Mouse (Mus musculus) cerebral cortex, adult 2 months (tissue): Measurements from ENCODE around the gene Bcl11a.

Experiments used
- WGBS: fragments of 180-500 bp; shearing (Covaris S2); methylation state at CpG from one replicate; pipeline ENCODE4 v1.1.7; 2018; 5-methylcytosine and 5-hydroxymethylcytosine counted together

Gene Bcl11a

DNA sequence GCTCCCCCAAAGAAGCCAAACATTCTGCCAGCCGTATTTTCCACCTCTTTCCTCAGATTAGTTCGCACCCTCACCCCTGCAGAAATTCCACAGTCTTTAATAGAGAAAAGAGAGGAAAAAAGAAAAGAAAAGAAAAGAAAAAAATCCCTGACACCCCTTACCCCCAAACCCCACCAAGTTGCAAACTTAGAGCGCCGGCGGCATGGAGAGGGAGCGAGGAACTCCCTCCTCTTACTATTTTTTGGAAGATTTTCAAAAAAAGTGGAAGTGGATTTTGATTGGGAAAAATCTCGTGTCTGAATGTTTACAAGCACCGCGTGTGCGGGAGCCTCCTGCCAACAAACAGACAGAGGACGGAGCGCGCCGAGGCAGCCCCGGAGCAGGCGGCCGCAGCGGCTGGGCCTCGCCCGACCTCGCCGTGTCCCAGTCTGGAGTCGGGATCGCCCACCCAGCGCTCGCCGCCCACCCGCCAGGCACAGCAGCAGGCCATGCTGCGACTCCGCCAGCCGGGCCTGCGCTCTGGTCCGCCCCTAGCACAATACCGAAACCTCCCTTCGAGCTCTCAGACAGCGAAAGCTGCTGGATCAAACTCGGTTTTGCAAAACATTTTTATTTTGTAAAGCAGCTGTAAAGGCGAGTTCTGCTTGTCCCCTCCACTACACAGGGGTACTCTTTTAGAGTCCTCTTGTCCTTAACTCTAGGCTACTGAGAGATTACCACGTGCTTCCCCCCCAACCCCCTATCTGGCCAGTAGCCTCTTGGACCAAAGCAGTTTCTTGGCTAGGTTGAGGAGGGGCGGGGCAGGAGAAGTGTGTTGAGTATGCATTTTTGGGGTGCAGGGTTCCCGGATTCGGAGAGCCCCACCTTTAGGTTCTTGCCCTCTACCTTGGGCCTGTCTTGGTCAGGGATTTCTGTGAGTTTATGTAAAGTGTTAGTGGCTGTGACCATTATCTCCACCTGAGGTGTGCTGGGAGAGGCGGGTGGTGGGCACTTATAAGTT, 1.8 kb downstream of the Bcl11a start:
- under 1% methylated on average over 43 of the region's 43 CpGs for WGBS

DNA sequence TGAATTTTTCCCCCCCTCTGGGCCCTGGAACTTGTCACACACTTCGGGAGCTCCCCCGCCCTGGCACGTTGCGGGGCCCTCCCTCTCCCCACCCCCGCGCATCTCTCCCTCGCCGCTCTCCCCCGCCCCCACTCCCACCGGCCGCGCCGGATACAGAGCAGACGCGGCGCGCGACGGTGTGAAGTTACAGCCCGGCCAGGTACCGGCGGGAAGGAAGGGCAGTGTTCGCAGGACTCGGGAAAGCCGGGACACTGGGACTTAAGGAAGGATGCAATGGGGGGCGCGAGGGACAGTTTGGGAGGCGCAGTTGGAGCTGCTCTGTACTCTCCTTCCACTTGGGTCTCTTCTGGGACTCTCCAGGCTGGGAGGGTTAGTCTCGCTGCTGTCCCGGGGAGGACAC, 2.7 kb downstream of the Bcl11a start:
- under 1% methylated on average over 30 of the region's 30 CpGs for WGBS

DNA sequence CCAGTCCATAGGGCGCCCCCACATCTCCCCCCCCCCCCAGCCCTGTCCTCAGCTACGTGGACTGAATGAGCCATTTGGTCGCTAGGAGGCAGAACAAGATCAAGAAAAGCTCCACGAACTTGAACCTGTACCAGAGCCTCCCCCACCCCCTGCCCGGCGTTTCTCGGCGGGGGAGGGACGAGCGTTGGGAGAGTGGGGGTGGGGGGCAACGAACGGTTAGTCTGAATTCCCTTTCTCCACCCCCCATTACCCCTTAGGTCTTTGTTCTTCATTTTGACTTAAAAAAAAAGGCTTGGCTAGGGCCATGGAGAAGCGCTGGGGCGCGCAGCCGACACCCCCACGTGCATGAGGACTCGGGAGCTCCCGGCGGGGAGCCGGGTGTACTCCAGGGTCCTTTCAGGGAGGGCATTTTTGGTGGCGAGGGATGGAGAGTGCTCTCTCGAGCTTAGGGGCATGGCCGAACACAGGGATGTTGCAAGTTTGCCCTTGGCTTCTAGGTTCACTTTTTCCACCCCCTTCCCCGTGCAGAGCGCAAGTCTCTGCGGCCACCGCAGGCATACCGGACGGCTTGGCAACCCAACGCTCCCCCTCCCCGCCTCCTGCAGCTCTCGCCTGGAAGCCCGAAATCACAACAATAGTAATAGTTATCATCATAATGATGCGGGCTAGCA, 3.3 kb downstream of the Bcl11a start:
- 1% methylated on average over 35 of the region's 35 CpGs for WGBS

DNA sequence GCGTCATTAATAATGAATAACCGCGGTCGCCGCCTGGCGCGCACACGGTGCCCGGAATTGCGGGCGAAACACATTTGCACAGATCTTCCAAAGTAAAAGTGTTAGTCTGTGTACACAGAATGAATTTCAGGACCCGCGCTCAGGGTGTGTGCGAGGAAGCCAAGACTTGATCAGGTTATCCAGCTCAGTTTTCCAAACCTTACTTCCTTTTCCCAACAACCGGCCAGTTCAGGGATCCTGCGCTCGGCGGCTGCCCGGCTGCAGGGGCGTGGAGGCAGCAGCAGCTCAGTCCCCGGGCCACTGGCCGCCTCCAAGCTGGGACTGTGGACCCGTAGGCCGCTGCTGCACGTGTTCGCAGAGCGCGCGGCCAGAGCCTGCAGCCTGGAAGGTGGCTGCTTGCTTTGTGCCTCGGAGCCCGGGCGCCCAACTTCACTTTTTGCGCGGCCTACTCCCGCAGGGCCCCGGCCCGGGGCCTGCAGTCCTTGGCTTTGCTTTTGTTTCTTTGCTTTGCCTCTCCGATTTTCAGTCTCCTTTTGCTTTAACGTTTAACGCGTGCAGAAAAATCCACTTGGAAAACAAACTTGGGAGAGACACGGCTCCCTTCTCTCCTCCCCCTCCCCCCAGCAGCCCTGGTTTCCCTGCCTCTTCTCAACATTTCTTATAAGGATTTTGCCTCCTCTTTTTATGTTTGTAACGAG, 4.0 kb downstream of the Bcl11a start:
- whole genome bisulfite sequencing = under 1% methylated on average over 43 of the region's 43 CpGs

DNA sequence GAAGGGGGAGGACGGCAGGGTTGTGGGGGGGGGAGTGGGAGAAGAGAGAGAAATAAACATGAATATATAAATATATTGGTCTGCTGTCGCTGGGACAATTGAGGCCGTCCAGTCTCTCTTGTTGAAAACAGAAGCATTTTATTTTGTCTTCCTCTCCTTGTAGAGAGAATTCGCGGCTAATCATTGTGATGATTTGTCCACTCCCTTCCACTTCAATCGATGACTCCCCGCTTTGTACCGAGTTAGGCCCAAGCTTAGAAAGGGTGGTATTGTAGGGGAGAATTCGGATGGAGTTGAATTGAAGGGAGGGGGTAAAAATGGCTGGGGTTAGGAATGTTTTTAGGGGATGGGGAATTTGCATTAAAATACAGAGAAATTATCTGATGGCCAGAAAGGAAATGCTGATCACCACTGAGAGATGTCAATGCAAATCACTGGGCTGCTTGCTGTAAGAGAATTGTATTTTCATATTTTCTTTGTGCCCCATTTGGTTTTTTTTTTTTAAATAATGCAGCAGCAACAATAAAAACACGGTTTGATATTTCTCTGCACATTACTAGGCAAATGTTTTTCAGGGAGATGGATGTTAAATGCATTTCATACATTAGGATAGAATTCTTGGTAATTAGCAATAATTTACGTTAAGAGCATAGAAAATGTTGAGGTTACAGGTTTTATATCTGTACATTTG, 4.7 kb downstream of the Bcl11a start:
- WGBS = 37% methylated on average over 11 of the region's 11 CpGs

DNA sequence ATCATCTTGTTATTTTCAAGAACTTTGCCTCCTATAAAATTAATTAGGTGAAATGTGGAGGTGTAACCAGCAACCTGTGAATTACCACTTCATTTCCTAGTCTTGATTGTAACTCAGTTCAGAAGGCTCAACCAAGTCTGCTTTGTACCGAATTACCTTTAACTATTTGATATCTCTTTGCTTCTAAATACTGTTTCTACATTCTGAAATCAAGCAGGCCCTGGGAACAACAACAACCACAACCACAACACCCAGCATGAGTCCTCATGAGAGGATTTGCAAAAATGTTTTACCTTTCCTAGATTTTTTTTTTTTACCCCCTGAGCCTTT, 5.2 kb downstream of the Bcl11a start:
- WGBS = 38% methylated on average over 1 of the region's 1 CpGs

DNA sequence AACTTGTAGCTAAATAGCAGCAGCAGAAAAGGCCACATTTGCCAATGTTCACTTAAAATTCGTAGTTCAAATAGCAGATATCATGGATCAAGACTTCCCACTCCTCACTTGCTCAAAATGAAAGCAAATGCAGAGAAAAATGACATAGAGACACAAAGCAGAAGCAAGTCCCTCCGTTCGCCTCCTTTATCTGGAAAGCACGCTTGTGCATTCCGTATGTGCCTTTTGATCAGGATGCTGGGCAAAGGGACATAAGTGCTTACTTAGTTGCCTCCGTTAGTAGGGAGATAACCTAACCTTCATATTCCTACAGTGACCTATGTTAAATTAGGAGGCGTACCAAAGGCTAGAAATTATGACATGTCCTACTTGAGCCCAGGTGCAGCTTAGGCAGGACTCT, 5.6 kb downstream of the Bcl11a start:
- WGBS = 48% methylated on average over 7 of the region's 7 CpGs

DNA sequence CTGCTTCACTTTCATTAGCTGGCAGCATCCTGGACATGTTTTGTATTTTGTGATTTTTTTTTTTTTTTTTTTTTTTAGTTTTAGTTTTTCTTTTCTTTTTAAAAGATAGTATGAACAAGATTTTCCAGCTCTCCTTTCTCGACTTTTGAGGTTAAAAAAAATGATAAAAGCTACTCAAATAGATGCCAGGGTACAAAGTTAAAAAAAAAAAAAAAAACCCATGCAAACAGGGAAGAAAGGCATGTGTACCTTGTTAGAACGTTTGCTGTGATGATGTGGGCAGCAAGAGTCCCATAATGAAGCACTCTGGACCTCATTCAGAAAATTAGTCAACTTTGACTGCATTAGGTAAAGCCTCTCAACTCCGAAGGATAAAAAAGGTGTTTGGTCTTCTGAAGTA, 6.2 kb downstream of the Bcl11a start:
- WGBS = 40% methylated on average over 3 of the region's 3 CpGs

DNA sequence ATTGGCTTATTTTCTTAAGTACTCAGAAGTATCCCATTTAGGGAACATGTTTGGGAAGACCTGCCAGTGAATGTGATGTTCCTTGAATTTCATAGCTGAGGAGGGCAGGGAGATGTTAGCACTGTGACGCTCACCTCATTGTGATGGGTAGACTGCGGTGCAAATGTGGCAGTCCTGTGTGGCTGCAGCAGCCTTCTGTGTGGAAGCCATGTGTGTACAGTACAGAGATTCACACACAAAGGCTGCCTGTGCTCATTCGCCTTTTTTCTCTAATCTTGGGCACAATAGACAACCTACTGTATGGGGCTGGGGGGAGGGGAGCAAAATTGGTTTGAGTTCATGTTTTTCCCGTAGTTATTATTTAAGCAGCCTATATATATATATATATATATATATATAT, 6.7 kb downstream of the Bcl11a start:
- 33% methylated on average over 4 of the region's 4 CpGs for WGBS

DNA sequence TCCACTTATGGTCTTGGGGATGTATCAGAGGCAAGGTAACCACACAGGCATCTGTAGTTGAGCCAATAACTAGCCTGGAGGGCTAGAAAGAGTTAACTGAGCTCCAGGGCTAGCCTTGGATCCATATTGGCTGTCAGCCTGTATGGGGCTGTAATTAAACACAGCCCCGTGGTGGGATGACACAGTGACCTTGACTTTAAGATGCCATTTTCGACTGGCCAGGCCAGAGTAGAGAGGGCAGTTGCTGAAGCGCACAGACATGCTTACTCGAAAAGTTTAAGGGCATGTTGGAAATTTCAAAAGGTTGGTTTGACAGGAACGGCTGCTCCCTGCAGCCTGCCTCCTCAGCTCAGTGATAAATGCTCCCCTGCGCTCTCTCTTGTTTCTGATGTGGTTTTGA, 8.1 kb downstream of the Bcl11a start:
- WGBS = 47% methylated on average over 6 of the region's 6 CpGs

DNA sequence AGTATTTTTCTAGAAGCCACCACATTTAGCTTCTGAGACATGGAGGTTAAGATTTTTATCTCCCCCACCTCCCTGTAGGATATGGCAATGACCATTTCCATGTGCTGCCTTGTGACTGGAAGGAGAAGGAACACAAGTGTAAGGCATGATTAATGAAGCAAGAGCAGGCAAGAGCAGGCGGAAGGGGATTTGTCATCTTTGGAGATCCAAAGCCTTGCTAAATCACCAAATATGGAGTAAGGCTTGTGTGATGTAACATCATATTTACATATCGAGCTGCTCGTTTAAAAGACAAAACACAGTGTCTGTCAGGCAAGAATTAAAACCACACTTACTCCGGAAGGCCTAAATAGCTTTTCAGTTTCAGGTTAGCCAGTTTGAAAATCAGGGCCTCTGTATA, 9.2 kb downstream of the Bcl11a start:
- 51% methylated on average over 4 of the region's 4 CpGs for WGBS

DNA sequence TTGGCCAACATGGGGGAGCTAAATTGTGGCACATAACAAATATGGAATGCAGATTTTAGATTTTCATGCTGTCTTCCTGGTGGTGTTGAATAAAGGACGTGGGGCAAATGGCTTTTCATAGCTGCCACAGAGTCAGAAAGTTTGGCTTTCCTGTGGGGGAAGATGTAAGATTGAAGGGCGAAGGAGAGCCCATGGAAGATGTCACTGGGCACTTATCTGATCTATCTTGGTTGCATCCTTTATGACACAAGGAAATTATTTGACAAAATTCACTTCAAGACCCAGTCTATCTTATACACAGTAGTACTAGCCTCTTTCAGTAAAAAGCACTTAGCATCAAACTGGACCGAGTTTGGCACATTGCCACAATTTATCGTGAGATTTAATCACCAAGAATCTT, 12.6 kb downstream of the Bcl11a start:
- 43% methylated on average over 4 of the region's 4 CpGs for WGBS

DNA sequence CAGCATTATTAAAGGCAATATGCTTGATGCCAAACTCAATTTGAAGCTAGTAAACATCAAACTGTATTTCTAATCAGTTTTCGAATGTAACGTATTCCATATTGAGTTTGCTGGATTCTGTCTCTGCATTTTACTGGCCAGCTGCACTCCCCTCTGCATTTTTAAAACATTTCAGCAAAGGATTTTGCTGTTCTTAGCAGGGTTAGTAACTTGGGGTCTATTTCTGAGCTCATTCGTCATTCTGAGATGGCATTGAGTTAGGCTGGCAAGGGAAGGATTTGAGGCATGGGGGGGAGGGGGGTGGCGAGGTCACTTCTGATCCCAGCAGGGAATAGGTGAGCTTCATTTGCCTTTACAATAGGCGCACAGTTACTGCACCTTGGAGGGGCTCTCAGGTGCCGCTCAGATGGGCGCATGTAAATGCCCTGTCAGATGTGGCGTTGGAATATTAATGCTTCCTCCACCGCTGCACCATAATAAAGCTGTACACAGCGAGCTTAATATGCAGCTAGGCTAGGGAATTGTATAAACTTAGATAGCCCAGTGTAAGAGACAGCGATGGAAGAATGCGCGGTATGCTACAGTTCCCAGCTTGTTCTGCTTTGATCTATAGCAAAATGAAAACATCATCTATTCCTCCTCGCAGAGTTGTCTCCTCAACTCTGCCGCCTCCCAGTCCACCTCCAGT, 13.7 kb downstream of the Bcl11a start:
- WGBS = 39% methylated on average over 15 of the region's 15 CpGs

DNA sequence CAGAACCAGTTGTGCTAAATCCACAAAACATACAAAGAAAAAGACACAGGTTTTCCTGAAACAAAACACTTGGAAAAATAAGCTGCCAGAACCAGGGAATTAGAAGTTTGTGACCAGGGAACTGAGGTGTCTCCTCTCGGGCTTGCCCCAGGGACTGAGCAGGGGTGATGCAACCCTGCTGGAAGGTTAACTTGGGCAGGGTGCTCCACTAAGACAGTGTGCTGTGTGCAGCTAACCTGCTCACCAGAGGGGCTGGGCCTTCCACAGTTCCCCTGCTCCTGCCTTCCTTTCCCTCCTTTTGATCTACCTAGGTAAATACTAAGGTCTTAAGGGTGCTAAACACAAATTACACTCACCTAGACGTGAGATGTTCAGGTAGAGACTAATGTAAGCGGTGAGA, 14.8 kb downstream of the Bcl11a start:
- WGBS = 52% methylated on average over 3 of the region's 3 CpGs

DNA sequence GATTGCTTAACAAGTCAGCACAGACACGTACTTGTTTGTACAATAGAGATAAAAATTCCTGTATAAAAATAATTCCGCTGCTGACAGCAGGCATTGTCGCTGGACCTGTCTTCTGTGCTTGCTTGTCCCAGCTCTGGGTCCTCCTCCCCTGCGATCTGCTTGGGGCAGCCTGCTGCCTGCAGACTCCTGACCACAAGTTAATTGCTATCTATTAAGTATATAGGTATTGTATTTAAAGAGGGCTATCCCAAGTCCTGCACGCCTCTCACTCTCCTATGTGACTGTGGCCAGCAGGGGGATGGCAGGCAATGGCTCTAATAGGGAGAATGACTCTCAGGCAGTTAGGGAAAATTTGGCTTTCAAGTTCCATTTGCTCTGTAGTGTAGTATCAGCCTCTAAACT, 16.2 kb downstream of the Bcl11a start:
- 50% methylated on average over 5 of the region's 5 CpGs for whole genome bisulfite sequencing

DNA sequence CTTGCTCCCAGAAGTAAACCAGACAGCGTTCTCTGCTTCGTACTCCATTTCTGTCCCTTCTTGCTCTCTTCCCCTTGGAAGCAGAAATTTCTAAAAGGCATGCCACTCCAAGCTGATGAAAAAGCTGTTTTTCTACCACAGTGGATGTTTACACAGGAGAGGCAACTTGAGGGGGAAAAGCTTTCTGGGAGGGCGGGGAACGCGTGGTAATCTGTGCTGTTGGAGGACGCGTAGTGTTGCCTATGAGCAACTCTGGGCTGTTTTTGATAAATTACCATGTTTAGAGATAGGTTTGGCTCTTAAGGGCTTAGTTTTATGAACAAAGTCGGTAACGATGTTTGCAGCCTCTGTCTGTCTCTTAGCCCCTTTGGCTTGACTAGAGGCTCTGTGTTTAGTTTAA, 17.4 kb downstream of the Bcl11a start:
- WGBS = 15% methylated on average over 9 of the region's 9 CpGs

DNA sequence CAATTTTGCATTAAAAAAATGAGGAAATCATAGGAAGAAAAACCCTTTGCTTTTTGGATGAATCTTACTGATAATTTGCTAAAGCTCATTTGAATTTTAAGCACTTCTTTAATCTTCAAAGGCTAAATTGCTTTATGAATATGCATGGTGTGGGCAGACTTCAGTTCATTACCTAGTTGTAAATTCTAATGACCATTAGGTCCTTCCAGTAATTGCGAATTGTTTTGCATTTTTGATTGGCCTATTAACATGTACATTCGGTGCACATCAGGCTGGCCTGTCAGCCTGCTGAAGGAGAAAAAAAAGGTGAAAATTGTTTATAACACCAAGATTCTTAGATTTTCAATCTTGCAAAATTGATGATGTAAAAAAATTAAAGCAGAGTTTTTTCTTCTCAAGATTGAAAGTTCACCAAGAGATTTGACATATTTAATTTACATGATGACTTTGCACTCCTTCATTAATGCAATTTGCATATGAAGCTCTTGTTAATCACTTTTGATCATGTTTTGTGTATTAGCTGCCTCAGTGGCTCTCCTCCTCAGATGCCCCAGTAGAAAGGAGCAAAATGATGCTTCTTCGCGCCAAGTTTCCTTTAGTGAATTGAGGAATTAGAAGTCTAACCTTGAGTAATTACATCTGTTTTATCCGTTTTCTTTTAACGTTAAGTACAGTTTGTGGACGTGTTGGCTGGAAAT, 17.9 kb downstream of the Bcl11a start:
- 48% methylated on average over 7 of the region's 7 CpGs for WGBS

DNA sequence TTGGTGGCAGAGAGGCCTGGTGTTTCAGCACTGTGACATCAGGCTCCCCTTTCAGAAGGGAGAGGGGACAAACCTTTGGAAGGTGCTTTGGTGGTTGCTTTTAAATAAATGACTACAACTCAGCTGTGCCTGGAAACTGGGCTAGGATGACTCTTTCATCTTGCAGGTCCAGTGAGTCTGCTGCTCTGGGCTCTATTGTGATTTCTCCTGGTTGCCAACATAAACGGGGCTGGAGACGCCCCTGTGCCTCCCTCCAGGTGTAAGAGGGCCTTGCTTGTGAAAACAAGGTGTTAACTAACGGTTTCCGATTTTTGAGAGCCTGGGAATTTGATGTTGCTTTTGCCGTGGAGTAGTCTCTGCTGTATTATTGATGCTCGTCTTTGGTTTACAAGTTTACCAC, 18.6 kb downstream of the Bcl11a start:
- WGBS = 43% methylated on average over 6 of the region's 6 CpGs

DNA sequence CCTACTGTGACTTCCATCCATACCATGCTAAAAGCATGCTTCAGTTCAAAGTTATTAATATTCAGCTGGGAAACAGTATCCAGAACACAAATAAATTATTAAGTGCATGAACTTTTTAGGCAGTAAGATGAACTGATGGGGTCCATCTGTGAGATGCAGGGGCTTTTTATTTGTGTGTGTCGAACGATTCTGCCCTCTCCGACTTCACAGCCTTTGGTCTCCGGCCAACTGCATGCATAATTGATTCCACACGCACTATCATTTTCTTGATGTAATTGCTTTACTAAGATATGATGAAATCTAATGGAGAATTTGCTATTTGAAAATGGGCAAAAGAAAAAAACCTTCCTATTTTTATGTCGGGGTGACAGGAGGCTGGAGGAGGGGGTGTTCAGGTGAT, 19.2 kb downstream of the Bcl11a start:
- WGBS = 38% methylated on average over 6 of the region's 6 CpGs

DNA sequence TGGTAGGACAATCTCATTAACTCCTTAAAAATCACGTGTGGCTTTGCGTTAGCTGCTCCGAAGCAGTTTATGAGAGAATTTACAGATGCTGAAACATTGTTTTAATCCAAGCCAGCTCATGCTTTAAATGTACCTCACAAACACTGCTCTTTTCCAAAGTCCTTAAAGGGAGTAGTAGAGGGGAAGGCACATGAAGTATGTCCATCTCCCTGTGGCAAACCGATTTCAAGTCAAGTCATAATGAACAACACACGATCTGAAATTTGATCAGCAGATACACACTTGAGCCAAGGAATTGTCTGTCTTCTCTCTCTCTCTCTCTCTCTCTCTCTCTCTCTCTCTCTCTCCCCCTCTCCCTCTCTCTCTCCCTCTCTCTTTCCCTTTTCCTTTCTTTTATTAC, 20.2 kb downstream of the Bcl11a start:
- 50% methylated on average over 5 of the region's 5 CpGs for WGBS

DNA sequence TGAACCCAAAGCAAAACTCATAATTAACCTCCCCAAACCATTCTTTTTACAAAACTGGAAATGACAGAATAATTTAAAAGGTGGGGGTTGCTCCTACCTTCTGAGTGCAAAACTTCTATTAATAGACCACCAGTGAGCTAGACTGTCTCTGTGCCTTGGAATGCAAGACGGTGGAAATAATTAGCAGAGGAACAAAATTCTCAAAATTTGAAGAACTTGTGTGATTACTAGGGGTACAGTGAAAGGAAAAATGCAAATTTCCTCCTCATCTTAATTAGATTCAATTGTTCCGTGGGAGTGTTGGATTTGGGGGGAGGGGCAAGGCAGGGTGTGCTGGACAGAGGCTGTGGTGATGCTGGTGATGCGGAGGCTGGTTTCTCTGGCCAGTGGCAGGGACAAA, 20.8 kb downstream of the Bcl11a start:
- 37% methylated on average over 3 of the region's 3 CpGs for WGBS
